Mouse (Mus musculus) left cerebral cortex, postnatal 25 days (tissue): Measurements from ENCODE around the gene Gtpbp1. TPM values are rescaled to one million over a fixed set of nuclear protein-coding genes. Genes with fewer than 3 reads are reported as not detected.

Experiments used
- DNase-seq, 2 experiments: peaks; one replicate each; pipeline ENCODE4 v3.0.0; 2022; ENCODE audit warnings: low spot score in 2 of 2, mixed read lengths in 1 of 2
- intact Hi-C: fragments of 180-260 bp; cut with DNase I; formaldehyde crosslinking; loops from one replicate; pipeline ENCODE4 v1.15.1; 2025
- total RNA-seq, 2 experiments: library from RNA; stranded (reverse); gene quantifications; 2 replicates each; pipeline ENCODE4 v1.2.3; 2021

Gtpbp1 gene
- total RNA-seq, 2 experiments from 2014 or later, result 42.5 to 47.7 TPM

- intact Hi-C loops, result no loop called here
- DNase-seq, result no peak
Measured at GRCm38 (mm10) chr15:79745312-79745711, 54.7 kb downstream of the Gtpbp1 start.

GRCm38 (mm10) chr15:79745883-79746282, 55.2 kb downstream of the Gtpbp1 start:
- intact Hi-C loops, result no loop called here

GRCm38 (mm10) chr15:79747998-79748397, 57.4 kb downstream of the Gtpbp1 start:
- intact Hi-C loops, result no loop called here
- DNase-seq, result no peak

More at GRCm38 (mm10) chr15:79745883-79746282, 55.2 kb downstream of the Gtpbp1 start:
- no peak for DNase-seq

- intact Hi-C loops, result no loop called here
- no peak for DNase-seq
Measured at GRCm38 (mm10) chr15:79749162-79749561, 58.5 kb downstream of the Gtpbp1 start.

DNA sequence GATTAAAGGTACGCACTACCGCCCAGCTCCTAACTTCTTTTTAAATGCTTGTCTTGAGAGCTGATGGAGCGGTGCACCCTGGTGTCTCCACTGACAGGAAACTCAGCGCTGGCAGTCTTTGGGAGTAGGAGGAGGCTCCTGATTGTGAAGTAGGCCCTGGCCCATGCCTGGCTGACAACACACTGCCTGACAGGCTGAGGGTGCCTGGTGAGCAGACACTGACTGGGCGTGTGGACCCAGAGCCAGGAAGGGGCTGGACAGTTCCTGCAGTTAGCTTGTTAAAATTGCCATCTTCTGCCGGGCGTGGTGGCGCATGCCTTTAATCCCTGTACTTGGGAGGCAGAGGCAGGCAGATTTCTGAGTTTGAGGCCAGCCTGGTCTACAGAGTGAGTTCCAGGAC, 59.6 kb downstream of the Gtpbp1 start:
- intact Hi-C loops, result loop anchor here (5.0 kb wide), 3 partner anchors 132 to 327 kb away; no protein-coding TSS in a partner anchor
- DNase-seq, result no peak

GRCm38 (mm10) chr15:79751772-79752171, 61.1 kb downstream of the Gtpbp1 start:
- DNase-seq, result no peak
- intact Hi-C loops, result loop anchor here (2.0 to 5.0 kb wide), 5 partner anchors 79 to 326 kb away; no protein-coding TSS in a partner anchor

- peak; percentile 77 to 86 for DNase-seq
- intact Hi-C loops, result loop anchor here (2.0 to 5.0 kb wide), 5 partner anchors 78 to 324 kb away; no protein-coding TSS in a partner anchor
Measured at GRCm38 (mm10) chr15:79752742-79753419, 62.2 kb downstream of the Gtpbp1 start.

- DNase-seq, result no peak
- intact Hi-C loops, result loop anchor here (2.0 to 5.0 kb wide), 5 partner anchors 77 to 324 kb away; no protein-coding TSS in a partner anchor
Measured at GRCm38 (mm10) chr15:79753420-79753752, 62.7 kb downstream of the Gtpbp1 start.

GRCm38 (mm10) chr15:79753873-79754272, 63.2 kb downstream of the Gtpbp1 start:
- no peak for DNase-seq
- intact Hi-C loops, result loop anchor here (2.0 to 5.0 kb wide), 5 partner anchors 77 to 323 kb away; no protein-coding TSS in a partner anchor

DNA sequence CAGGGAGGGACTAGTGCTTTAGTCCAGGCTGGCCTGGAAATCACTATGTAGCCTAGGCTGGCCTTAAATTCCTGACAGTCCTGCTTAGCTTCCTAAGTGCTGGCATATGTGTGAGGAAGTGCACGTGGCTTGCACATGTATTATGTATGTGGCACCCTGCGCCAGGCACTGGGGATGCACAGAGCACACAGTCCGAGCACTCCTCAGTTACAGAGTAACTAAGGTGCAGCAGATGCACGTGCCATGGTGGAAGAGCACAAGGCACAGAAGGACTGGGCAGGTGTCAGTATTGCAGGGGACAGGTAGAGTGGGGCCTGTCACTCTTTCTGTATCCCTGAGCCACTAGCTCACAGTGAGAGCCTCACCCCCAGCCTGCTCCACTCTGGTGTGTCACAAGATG, 64.5 kb downstream of the Gtpbp1 start:
- intact Hi-C loops, result no loop called here
- DNase-seq, result no peak

DNA sequence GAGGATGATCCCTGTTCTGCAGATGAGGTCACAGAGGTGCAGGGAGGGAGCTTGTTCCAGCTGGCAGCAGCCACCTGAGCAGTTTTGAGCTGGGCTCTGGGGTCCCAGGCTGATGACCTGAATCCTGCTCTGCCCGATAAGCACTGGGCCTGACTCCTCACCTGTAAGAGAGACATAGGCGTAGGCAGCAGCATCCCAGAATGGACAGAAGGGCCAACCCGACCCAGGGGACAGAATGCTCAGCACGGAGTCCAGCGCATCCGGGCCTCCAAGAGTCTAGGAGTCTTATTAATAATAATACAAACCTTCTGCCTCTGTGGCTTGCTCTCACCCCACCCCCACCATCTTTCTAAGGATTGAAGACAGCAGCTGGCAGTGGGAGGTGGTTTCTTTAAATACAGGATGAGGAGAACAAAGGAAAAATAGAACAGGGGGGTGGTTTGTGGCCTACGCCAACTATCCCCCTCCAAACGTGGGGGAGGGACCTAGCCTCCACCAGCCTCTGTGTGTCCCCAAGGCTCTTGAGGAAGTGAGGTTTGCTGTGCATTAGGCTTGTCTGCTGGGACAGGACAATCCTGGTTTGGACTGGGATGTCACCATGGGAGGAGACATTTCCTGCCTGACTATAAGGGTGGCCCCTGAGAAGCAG, 65.5 kb downstream of the Gtpbp1 start:
- intact Hi-C loops, result loop anchor here (2.0 kb wide), 1 partner anchor 19 kb away; no protein-coding TSS in a partner anchor
- peak; percentile 55 to 86 for DNase-seq

- no peak for DNase-seq
- intact Hi-C loops, result loop anchor here (2.0 kb wide), 1 partner anchor 18 kb away; no protein-coding TSS in a partner anchor
Measured at GRCm38 (mm10) chr15:79757118-79757517, 66.5 kb downstream of the Gtpbp1 start.

GRCm38 (mm10) chr15:79760956-79761355, 70.3 kb downstream of the Gtpbp1 start:
- intact Hi-C loops, result loop anchor here (10.0 kb wide), 1 partner anchor 254 kb away; the partner anchor contains the start of gene Pdgfb
- DNase-seq, result peak in 1 of 2 experiments; percentile 75

DNA sequence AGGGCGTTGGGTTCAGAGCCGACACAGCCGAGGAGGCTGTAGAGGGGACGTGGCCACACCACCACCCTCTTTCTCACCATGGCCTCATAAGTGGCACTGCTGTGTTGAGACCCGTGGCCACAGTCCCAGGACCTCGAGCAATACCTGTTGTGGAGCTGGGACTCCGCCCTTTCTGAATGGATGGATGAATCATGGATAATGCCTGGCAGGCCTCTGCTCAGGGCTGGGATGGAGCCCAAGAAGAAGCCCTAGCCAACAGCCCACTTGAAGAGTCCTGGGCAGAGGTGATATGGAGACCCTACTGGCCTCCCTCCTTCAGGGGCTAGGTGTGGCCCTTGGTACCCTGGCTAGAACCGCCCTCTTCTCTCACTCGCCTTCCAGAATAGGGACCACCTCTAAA, 72.4 kb downstream of the Gtpbp1 start:
- intact Hi-C loops, result loop anchor here (10.0 kb wide), 1 partner anchor 252 kb away; the partner anchor contains the start of gene Pdgfb
- DNase-seq, result no peak

- intact Hi-C loops, result loop anchor here (2.0 to 10.0 kb wide), 2 partner anchors 71 to 251 kb away; partner anchors contain the start of genes Cbx6, Npcd and Pdgfb
- peak in 1 of 2 experiments; percentile 77 for DNase-seq
Measured at GRCm38 (mm10) chr15:79763601-79764246, 73.1 kb downstream of the Gtpbp1 start.

DNA sequence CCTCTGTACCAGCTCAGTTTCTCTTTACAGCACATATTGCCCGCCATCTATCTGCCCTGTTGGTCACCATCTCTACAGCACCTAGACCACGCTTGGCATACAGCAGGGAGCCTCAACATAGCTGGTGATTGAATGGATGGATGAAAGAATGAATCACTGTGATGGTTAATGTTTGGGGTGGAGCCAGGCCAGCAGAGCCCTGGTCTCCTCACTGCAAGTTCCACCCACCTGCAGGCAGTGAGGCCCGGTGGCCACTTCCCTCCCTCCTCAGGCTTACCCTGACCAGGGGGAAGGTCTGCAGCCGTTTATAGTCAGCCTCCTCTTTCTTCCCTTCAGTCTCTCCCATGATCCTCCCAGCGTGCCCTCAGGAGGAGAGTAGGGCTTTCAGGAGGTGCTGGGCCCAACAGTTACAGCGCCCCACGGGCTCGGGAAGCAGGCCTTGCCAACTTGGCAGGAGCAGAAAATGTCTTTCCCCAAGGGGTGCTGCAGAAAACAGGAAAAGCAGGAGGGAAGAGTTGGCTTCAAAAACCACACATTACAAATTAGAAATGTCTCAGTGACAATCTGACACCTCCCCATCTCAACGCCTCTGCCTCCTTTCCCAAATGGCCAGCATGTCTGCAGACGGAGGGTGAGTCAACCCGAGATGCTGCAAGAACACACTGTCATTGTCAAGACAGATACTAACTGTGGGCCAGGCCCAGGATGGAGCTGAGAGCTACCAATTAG, 74.1 kb downstream of the Gtpbp1 start:
- DNase-seq, result peak; percentile 70 to 96

DNA sequence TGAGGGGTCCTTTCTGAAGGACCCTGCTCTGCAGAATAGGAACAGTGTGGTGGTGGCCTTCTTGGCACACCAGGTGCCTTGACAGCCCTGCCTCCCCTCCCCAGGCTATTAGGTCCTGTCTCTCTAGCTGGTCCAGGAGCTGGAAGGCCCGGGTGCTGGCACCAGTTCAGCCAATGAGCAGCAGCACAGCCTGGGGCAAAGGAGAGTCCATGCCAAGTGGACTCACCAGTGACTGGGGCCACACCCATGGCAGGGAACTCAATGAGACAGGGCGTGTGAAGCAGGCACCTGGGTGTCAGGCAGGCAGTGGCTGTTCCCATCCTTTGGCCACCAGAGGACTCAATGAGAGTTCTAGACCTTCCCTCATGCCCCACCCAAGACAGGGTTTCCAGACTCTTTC, 74.7 kb downstream of the Gtpbp1 start:
- intact Hi-C loops, result loop anchor here (1.0 to 10.0 kb wide), 3 partner anchors 31 to 249 kb away; partner anchors contain the start of genes Cbx6, Npcd and Pdgfb
- DNase-seq, result no peak

More for the DNA sequence above, 74.1 kb downstream of the Gtpbp1 start:
- intact Hi-C loops, result loop anchor here (1.0 to 10.0 kb wide), 3 partner anchors 32 to 250 kb away; partner anchors contain the start of genes Cbx6, Npcd and Pdgfb

DNA sequence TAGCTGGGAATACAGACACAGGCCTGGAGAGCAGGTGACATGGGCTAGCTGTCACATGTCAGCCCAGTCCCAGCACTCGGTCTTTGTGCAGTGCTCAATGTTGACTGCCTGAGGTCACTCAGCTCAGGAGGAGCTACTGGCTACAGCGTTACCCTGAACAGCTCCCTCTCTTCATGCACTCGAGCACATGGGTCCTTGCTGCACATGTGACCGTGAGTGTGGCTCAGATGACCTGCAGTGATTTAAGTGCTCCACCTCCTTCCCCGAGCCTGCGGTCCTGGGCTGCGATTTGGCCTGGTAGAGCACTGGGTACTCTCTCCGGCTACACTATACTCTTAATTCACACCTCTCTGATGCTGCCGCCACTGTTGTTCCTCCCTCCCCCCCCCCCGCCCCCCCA, 75.5 kb downstream of the Gtpbp1 start:
- intact Hi-C loops, result loop anchor here (10.0 kb wide), 1 partner anchor 249 kb away; the partner anchor contains the start of gene Pdgfb
- DNase-seq, result no peak

DNA sequence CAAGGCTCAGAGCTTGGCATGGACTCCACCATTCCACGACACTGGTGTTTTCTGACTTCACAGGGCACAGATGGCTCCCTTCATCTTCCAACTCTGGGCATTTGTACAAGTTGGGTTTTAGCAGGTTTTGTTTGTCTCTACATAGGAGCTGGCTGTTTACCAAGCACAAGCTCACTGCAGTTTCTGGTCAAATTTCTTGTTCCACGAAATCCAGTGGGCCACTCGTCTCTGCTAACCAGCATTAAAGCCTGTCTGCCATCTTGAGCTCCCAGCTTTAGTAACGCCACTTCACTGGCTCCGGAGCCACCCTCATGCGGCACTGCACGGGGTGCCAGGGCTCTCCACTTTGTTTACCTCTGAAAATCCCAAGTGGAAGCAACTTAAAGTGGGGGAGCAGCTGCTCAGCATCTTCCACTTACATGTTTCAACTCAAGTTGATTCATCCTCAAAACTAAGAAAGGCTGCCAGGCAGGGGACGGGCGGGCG, 76.0 kb downstream of the Gtpbp1 start:
- intact Hi-C loops, result loop anchor here (10.0 kb wide), 1 partner anchor 248 kb away; the partner anchor contains the start of gene Pdgfb
- DNase-seq, result peak in 1 of 2 experiments; percentile 86
